Mouse (Mus musculus) yolk sac, embryonic 10.5 days (tissue): ENCODE measurements around the gene Ttc33.

Experiments used
- DNase-seq: peaks from one replicate; pipeline ENCODE4 v3.0.0-alpha.2; 2017; ENCODE audit warnings: low spot score

Ttc33 gene

GRCm38 (mm10) chr15:5185366-5186292, at the start of gene Ttc33:
Gene Ttc33 (plus strand): TSS chr15:5185525.
- peak; percentile 87 for DNase-seq

GRCm38 (mm10) chr15:5138021-5138856, 47.1 kb upstream of the Ttc33 start:
- no peak for DNase-seq

- DNase-seq, result no peak
Measured at GRCm38 (mm10) chr15:5139366-5139765, 46.0 kb upstream of the Ttc33 start.

GRCm38 (mm10) chr15:5139863-5140262, 45.5 kb upstream of the Ttc33 start:
- DNase-seq, result no peak

GRCm38 (mm10) chr15:5140357-5140756, 45.0 kb upstream of the Ttc33 start:
- no peak for DNase-seq

- no peak for DNase-seq
Measured at GRCm38 (mm10) chr15:5142047-5142446, 43.3 kb upstream of the Ttc33 start.

- DNase-seq, result no peak
Measured at GRCm38 (mm10) chr15:5142714-5143113, 42.6 kb upstream of the Ttc33 start.

GRCm38 (mm10) chr15:5143361-5144020, 41.8 kb upstream of the Ttc33 start, which contains the start of gene Prkaa1:
Gene Prkaa1 (plus strand): TSS chr15:5143861.
- DNase-seq, result peak; percentile 86

- DNase-seq, result peak; percentile 82
Measured at GRCm38 (mm10) chr15:5144021-5144778, 41.1 kb upstream of the Ttc33 start.

- DNase-seq, result no peak
Measured at GRCm38 (mm10) chr15:5145196-5145945, 40.0 kb upstream of the Ttc33 start.

- DNase-seq, result no peak
Measured at GRCm38 (mm10) chr15:5149187-5149586, 36.1 kb upstream of the Ttc33 start.

- DNase-seq, result no peak
Measured at GRCm38 (mm10) chr15:5152171-5152570, 33.2 kb upstream of the Ttc33 start.

GRCm38 (mm10) chr15:5154621-5155020, 30.7 kb upstream of the Ttc33 start:
- DNase-seq, result peak; percentile 74

GRCm38 (mm10) chr15:5155093-5155492, 30.2 kb upstream of the Ttc33 start:
- DNase-seq, result no peak

GRCm38 (mm10) chr15:5156355-5156754, 29.0 kb upstream of the Ttc33 start:
- no peak for DNase-seq

- no peak for DNase-seq
Measured at GRCm38 (mm10) chr15:5157386-5157785, 27.9 kb upstream of the Ttc33 start.

- DNase-seq, result no peak
Measured at GRCm38 (mm10) chr15:5158827-5159226, 26.5 kb upstream of the Ttc33 start.

GRCm38 (mm10) chr15:5165121-5165773, 20.1 kb upstream of the Ttc33 start:
- no peak for DNase-seq

- no peak for DNase-seq
Measured at GRCm38 (mm10) chr15:5173217-5173820, 12.0 kb upstream of the Ttc33 start.
